ENCODE assay signal across 10 mouse cellular contexts in genomic region chr11:16258300-16258699, GRCm38 (mm10). TPM values are rescaled to one million over a fixed set of nuclear protein-coding genes. Genes with fewer than 3 reads are reported as not detected.
A peak's percentile ranks its signal among the peaks of the same experiment; 100 is the strongest.
DNase-seq lines count a peak whose midpoint lies in the region; ATAC-seq and TF ChIP-seq lines count a peak whose summit lies in the region.
"Had no signal": no experiment of that assay in that cellular context is flagged by ENCODE, and none has a peak within 500 bp of the region (broad histone marks: within the 10 kb centered on the region; RNA-seq: fewer than 3 reads in every experiment).

No protein-coding gene starts in this region.

- H3K4me2 ChIP-seq in forebrain, postnatal 0 days (ENCODE audit: low read depth): peak overlapping the region; percentile 85
- H3K4me2 ChIP-seq in limb, embryonic 13.5 days (replicated peaks): peak overlapping the region; percentile 92
- no peak overlapping the region for H3K4me2 ChIP-seq in kidney, embryonic 14.5 days (replicated peaks; ENCODE audit: low read depth, low read length)

- H3K9ac ChIP-seq in forebrain, postnatal 0 days: peak overlapping the region; percentile 75
- H3K9ac ChIP-seq in limb, embryonic 13.5 days: no peak overlapping the region
- no peak overlapping the region for H3K9ac ChIP-seq in kidney, embryonic 14.5 days (ENCODE audit: low read depth, low read length)

- no peaks in the 10 kb centered on the region for H3K27me3 ChIP-seq in forebrain, postnatal 0 days (ENCODE audit: insufficient read depth, low read length)
- peaks cover 59% of the 10 kb centered on the region for H3K27me3 ChIP-seq in limb, embryonic 13.5 days
- peaks cover 40% of the 10 kb centered on the region for H3K27me3 ChIP-seq in kidney, embryonic 14.5 days (ENCODE audit: control insufficient read depth, insufficient read depth, low read length)

- H3K36me3 ChIP-seq in forebrain, postnatal 0 days (ENCODE audit: insufficient read depth): no peaks in the 10 kb centered on the region
- no peaks in the 10 kb centered on the region for H3K36me3 ChIP-seq in limb, embryonic 13.5 days
- H3K36me3 ChIP-seq in kidney, embryonic 14.5 days (ENCODE audit: control insufficient read depth, insufficient read depth, low read length): no peaks in the 10 kb centered on the region

- DNase-seq in embryo, embryonic 10.5 days (ENCODE audit: low spot score): peak; percentile 7
- DNase-seq in embryo, embryonic 10 days (ENCODE audit: low spot score): no peak
- peak; percentile 55 for DNase-seq in forebrain, postnatal 0 days
- DNase-seq in right cerebral cortex, postnatal 10 days (ENCODE audit: low spot score in 2 of 2): peak; percentile 36 to 47
- DNase-seq in ovary, postnatal 10 days (ENCODE audit: low spot score): no peak
- DNase-seq in c-Kit-positive CD71-positive TER-119-positive erythroid progenitor cells, embryonic 14.5 days (ENCODE audit: low spot score): no peak

- H3K4me3 ChIP-seq in forebrain, postnatal 0 days (ENCODE audit: low read depth, low read length): peak overlapping the region; percentile 63
- peak overlapping the region; percentile 54 for H3K4me3 ChIP-seq in limb, embryonic 13.5 days
- H3K4me3 ChIP-seq in kidney, embryonic 14.5 days (ENCODE audit: low read length): no peak overlapping the region

- peak overlapping the region; percentile 88 for H3K27ac ChIP-seq in forebrain, postnatal 0 days (ENCODE audit: low read depth, low read length)
- no peak overlapping the region for H3K27ac ChIP-seq in limb, embryonic 13.5 days
- no peak overlapping the region for H3K27ac ChIP-seq in kidney, embryonic 14.5 days (ENCODE audit: low read depth, low read length)

- H3K4me1 ChIP-seq in forebrain, postnatal 0 days (ENCODE audit: insufficient read depth): no peaks in the 10 kb centered on the region
- no peaks in the 10 kb centered on the region; the same call in 1 of the 2 replicates for H3K4me1 ChIP-seq in limb, embryonic 13.5 days
- no peaks in the 10 kb centered on the region for H3K4me1 ChIP-seq in kidney, embryonic 14.5 days (ENCODE audit: control insufficient read depth, insufficient read depth, low read length)

- WGBS in forebrain, postnatal 0 days: 13% methylated on average over 1 of the region's 1 CpGs
- WGBS in limb, embryonic 13.5 days: 33% methylated on average over 1 of the region's 1 CpGs
- 28% methylated on average over 1 of the region's 1 CpGs for WGBS in kidney, embryonic 14.5 days

- TF ChIP-seq CTCF in forebrain, postnatal 0 days (IDR thresholded peaks at IDR 0.05; ENCODE audit: low read depth): no peak

- H3K9me3 ChIP-seq in forebrain, postnatal 0 days (ENCODE audit: low read length): no peaks in the 10 kb centered on the region
- H3K9me3 ChIP-seq in limb, embryonic 13.5 days: no peaks in the 10 kb centered on the region
- H3K9me3 ChIP-seq in kidney, embryonic 14.5 days (ENCODE audit: control insufficient read depth, low read length): no peaks in the 10 kb centered on the region

- peak; percentile 18 for ATAC-seq in forebrain, postnatal 0 days
- no peak for ATAC-seq in limb, embryonic 13.5 days (ENCODE audit: low FRiP score, low read depth)
- no peak for ATAC-seq in kidney, embryonic 14.5 days (ENCODE audit: low FRiP score, low TSS enrichment)

RNA-seq across cellular contexts. Expression of gene Vstm2a, which starts 0.8 kb away (rescaled TPM):
- total RNA-seq in forebrain, postnatal 0 days (2014; rRNA removed): 153 and 160 TPM in 2 replicates
- polyA plus RNA-seq in forebrain, postnatal 0 days (2015; fragmentation: Nextera tagmentation; extraction: Ambion mirVana): 91.0 and 110 TPM in 2 replicates
- 2.4 and 2.6 TPM in 2 replicates for polyA plus RNA-seq in limb, embryonic 13.5 days (2015; fragmentation: Nextera tagmentation; extraction: Ambion mirVana)
- polyA plus RNA-seq in kidney, embryonic 14.5 days (2014; fragmentation: Nextera tagmentation; extraction: Ambion mirVana): 0.09 and 0.50 TPM in 2 replicates
- total RNA-seq: neutrophil, adult 5-6 weeks had no signal
- polyA plus RNA-seq: liver, embryonic 16.5 days had no signal

Comparison
In these comparisons a context has a peak if more than half of its experiments do, and no peak if none do; other contexts are left out.
1. DNase-seq: peak in embryo, embryonic 10.5 days (single experiment), forebrain, postnatal 0 days (single experiment) and right cerebral cortex, postnatal 10 days (2 of 2); none in embryo, embryonic 10 days (single experiment), ovary, postnatal 10 days (single experiment) and c-Kit-positive CD71-positive TER-119-positive erythroid progenitor cells, embryonic 14.5 days (single experiment).
2. RNA of gene Vstm2a, which starts 0.8 kb away (polyA plus RNA-seq): 91.0 to 110 TPM in forebrain, postnatal 0 days; 2.4 to 2.6 TPM in limb, embryonic 13.5 days and 0.09 to 0.50 TPM in kidney, embryonic 14.5 days; every median in the first group is over 10 times any median in the second.